Mouse (Mus musculus) liver, adult 2 months (tissue): ENCODE results near the gene Sdhb.

ENCODE experiments used
- CTCF ChIP-seq: fragments of 200-500 bp; IDR thresholded peaks from 2 replicates; pipeline ENCODE4 v1.5.1; 2011; ENCODE audit warnings: low read depth, low read length, control low read depth
- POLR2A ChIP-seq: fragments of 200-500 bp; IDR thresholded peaks from 2 replicates; pipeline ENCODE4 v1.6.1; 2011; ENCODE audit warnings: low read length, control low read depth; ENCODE audit not compliant: insufficient read depth; ENCODE audit errors: extremely low read depth

DNA sequence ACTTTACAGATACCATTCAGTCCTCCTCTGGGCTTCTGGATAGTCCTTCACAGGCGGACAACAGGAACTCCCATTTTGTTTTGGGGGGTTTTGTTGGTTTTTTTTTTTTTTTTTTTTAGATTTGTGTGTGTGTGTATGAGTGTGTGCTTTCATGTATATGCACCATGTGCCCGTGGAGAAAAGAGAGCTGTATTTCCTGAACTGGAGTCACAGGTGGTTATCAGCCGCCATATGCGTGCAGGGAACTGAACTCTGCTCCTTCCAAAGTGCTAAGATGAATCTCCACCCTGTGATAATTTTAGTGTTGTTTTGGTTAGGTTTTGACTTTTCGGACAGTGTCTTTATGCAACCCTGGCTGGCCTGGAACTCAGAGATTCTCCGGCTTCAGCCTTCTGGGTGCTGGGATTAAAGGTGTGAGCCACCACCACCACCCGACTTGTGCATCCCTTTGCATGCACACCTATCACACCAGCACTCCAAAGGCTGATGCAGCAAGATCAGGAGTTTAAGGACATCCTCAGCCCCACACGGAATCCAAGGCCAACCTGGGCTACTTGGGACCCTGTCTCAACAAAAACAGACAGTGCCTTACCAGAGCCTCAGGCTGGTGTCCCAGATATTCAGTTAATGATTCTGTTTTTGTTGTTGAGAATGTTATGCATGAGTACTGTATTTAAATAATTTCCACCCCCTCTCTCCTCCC, 1.4 kb downstream of the Sdhb start:
- TF ChIP-seq POLR2A: no peak
- no peak for TF ChIP-seq CTCF
